Mouse (Mus musculus) adrenal gland (tissue): ENCODE measurements around the gene Guk1.
"Not testable (repeated sequence)": the region's sequence is repeated elsewhere in the genome, so short reads cannot be mapped to it uniquely, and the experiment has no call there.

Experiments
- intact Hi-C: fragments of 180-260 bp; cut with DNase I; formaldehyde crosslinking; loops from one replicate; pipeline ENCODE4 v1.15.1; 2025

Guk1 gene

DNA sequence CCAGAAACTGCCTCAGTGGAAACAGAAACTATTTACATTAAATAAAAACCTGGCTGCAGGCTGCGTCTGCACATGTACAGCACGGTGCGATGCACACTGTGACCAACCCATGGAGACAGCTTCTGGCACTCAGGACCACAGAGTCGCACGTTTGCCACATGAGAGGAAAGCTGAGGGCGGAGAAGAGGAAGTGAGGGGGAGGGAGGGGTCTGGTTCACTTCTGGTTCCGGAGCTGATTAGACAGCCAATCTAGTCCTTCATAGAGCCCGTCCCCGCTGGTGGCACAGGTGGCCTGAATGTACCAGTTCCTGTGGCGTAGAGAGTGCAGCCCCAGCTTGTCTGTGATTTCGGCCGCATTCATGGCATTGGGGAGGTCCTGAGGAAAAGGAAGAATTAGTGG lies 20.3 kb upstream of the Guk1 start:
- intact Hi-C loops, result not testable (repeated sequence)

DNA sequence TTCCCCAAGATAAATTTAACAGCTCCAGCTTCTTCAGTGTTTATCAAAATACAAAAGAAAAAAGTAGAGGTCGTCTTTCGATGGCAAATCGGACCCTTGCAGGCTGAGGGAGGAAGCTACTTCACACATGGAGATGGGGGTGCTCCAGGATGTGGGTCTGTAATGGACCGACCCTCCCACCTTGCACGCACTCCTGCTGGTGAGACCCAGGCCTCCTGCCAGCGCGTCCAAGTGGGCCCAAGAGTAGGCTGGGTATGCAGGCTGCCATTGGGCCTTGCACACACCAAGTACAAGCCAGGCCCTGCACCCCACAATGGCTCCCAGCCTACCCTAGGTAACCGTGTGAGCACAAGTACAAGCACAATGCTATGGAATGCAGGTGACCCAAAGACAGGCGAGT lies 19.5 kb upstream of the Guk1 start:
- intact Hi-C loops, result not testable (repeated sequence)

DNA sequence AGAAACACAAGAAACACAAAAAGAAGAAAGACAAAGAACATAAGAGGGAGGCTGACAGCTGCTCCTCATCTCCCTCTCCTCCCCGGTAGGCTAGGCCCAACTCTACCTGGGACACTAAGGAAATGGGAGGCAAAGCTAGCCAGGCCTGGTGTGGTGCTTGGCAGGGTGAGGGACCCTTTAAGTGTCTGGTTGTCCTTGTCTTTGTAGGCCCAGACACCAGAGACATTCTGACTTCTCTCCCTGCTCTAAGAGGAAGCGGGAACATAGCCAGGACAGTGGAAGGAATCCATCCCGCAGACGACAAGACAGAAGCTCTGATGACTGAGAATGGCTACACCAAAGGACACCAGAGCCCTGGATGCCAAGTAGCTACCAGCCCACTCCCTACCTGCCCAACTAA lies 18.0 kb upstream of the Guk1 start:
- intact Hi-C loops, result no loop called here

DNA sequence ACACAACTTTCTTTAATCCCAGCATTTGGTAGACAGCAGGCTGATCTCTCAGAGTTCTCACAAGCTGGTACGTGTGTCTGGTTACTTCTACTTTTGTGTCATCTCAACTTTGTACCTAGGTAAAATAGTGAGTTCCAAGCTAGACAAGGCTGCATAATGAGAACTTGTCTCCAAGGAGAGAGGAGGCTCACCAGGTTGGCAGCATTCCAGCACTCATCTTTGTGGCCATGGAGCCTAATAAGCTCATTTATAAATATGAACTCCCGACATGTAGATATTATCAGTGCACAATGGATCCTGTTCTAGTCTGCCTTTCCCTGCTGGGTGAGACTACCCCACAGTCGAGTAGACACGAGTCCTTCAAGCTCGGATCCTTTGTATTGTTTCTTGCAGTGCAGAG lies 17.6 kb upstream of the Guk1 start:
- intact Hi-C loops, result no loop called here

DNA sequence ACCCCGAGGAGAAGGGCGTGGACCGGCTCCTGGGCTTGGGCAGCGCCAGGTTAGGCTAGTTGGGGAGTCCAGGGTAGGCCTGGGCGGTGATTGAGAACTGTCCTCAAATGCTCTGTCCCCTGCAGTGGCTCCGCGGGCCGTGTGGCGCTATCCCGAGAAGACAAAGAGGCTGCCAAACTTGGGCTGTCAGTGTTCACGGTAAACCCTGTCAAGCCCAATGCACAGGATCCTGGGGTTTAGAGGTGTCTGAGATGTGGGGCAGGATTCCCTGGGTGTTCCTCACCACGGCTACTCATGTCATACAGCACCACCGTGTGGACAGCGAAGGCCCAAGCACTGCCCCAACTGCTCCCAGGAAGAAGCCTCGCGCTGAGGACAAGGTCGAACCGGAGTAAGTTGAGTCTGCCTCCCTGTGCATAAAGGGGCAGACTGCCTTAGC lies 17.0 kb upstream of the Guk1 start:
- intact Hi-C loops, result no loop called here

DNA sequence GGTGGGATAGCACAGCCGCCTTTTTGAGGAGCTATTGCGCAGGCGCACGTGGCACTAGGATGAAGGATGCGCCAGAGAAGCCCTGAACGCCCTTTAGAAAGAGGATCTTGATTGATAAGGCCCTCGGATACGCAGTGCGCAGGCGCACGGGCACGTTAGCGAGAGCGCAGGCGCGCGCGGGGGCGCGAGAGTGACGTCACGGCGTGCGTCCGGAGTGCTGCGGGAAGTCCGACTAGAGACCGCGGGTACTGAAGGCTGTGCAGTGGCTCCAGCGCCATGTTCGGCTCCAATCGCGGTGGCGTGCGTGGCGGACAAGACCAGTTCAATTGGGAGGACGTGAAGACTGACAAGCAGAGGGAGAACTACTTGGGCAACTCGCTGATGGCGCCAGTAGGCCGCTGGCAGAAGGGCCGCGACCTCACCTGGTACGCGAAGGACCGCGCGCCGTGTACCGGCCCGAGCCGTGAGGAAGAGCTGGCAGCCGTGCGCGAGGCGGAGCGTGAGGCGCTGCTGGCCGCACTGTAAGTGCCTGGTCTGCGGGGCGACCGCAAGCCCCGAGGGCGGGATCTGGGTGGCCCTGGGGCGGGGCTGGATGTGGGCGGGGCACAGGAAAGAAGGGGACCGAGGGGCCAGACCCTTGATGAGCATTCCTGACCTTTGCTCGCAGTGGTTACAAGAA lies 16.3 kb upstream of the Guk1 start, which contains the start of gene 2310033P09Rik:
Gene 2310033P09Rik (plus strand): TSS at position 169 of the 679 bp plus-strand sequence.
- intact Hi-C loops, result no loop called here

DNA sequence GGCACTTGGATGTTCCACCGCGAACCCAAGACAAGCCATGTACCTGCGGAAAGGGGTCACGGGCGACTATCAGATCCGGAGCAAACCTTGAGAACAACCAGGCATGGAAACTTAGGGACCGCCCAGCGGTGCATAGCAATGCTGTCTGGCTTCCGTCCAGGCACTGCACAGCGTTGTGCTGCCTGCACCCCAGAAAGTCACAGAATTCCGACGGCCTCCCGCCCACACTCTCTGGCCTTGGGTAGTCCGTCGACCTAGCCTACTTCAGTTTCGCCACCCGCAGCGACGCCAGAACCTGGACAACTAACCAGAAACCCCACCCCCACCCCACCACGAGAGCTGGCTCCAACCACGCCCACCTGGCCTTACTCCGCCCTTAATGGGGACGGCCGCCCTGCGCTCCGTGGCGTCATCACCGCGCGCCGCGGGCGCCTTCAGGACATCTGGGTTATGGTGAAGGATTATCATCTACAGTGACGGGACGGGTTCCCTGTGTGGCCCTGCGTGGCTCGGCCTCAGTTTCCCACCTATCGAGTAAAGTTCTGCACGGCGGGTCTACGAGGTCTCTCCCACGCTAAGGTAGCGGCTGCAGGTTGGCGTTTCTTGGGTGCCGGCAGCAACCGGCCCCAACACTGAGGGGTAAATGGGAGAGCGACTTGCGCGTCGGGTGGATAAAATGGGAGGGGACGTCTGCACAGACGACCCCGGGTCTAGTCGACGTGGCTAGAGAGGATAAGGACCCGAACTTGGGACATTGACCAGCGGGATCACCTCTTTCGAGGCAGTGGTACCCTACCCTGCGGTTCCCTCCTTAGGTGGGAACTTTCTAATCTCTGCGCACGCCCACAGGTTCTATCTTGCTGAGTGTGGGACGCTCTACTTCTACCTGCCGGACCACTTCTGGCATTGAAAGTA lies 10.3 kb upstream of the Guk1 start, which contains the start of gene Mrpl55:
Gene Mrpl55 (plus strand): TSS at position 406 of the 915 bp plus-strand sequence.
- intact Hi-C loops, result loop anchor here (1.0 kb wide), 1 partner anchor 11 kb away; no protein-coding TSS in a partner anchor

DNA sequence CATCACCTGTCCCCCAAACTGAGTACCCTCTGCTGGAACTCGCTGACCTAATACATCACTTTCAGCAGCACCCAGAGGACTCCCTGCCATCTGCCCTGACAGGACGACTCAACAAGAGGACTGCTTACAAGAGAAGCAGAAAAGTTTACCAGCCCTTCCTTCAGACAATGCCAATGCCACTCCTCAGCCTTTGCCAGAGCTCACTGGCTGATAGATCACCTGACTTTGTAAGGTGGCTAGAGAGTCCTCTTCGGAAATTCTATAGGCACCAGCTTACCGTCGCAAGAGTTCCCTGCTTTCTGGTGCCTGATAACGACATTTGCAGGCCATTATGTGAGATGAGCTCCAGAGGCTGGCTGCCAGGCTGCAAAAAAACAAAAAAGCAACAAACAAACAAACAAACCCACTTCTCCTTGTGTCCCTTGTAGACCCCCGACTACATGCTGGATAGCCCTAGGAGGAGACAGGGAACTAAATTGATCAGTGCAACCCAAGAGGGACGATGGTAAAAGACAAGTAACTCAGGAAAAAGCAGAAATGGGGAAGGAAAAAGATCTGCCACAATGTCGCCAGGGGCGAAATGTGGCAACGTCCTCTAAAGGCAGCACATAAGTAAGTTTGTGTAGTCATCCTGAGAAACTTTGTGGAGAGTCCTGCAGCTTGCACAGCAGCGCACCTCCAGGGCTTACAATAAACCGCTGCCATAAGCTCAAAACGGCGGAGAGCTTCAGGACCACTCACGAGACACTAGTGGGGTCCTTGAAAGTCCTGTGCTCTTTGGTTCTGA lies 9.4 kb upstream of the Guk1 start:
- intact Hi-C loops, result loop anchor here (1.0 kb wide), 1 partner anchor 10 kb away; no protein-coding TSS in a partner anchor

DNA sequence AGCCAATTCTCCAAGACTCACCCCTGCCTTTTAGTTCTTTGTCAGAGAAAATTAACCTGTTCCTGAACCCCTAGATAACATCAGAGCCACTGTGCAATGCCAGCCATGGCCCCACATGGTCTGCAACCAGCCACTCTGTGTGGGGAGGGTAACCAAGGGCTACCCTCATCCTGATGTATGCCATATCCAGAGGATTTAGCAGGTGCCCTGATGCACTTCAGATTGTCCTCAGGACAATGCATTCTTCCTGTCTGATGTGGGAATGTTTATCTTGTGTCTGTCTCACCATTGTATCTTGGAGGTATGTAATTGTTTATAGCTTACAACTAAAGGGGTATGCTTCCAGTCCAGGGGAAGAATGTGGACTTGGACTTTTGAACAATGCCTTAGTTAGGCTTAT lies 4.2 kb upstream of the Guk1 start:
- intact Hi-C loops, result no loop called here

DNA sequence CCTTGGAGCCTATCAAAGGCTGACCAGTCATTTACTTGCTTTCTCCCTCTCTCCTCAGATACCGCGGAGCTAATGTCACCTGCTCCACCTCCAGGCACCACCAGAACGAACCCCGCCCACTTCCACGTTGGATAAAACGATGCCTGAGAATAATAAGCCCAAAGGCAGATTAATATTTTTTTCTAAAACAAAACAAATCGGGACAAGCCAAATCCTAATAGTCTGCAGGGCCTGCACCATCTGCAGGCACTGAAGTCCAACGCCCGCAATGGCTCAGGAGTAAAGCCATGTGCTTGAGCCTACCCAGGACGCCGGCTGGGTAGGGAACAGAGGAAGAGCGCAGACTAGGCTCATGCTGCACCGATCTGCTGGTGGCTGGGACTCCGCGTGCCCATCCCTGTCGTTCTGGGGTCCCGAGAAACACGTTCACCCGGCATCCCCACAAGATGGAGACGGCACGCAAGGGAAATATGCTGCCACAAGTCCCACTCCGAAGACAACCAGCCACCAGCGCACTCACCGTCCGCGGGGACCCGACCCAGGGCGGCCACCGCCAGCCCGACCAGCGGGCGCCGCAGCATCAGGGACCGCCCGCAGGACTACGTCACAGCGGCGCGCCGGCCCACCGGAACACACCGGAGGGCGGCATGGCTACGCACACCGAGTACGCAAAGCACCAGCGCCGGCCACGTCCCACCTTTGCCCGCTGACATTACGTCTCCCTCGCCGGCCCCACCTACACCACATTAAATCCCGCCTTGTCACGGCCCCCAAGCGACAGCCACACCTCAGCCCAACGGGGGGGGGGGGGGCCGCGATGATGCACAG lies 567 bp downstream of the Guk1 start:
- intact Hi-C loops, result loop anchor here (1.0 kb wide), 1 partner anchor 11 kb away; the partner anchor contains the start of gene Mrpl55

DNA sequence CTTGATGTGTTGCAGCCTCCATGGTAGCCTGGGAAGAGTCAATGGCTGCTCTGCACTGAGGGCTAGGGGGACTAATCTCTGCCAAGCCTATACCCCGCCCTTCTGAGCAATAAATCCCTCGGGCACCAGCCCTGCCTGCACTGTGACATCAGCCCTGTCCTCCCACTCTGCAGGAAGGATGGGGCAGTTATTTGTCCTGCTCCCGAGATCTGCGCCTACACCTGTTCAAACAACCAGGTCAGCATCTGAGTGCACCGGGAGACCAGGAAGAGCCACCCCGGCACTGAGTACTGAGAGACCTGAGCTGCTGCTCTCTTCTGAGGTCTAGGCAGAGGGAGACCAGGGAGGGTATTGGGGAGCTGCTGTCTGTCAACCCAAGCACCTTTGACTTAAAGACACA lies 4.3 kb downstream of the Guk1 start:
- intact Hi-C loops, result no loop called here

DNA sequence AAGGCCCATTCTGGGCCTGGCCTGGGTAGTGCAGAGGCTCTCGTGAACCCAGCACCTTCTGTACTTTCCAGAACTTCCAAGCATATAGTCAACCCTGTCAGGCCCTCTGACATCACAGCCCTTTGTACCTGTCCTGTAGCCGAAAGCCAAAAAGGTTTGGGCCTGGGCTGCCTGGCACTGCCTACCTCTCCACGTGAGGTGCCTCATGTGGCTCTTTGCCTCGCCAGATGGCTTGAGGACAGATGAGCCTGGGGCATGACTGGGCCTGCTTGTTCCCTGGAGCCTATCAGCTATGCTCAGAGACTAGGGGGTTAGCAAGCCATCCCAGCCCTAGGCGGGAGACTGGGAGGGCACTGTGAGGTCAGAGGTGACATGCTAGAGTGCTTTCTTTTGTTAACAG lies 6.5 kb downstream of the Guk1 start:
- intact Hi-C loops, result no loop called here

DNA sequence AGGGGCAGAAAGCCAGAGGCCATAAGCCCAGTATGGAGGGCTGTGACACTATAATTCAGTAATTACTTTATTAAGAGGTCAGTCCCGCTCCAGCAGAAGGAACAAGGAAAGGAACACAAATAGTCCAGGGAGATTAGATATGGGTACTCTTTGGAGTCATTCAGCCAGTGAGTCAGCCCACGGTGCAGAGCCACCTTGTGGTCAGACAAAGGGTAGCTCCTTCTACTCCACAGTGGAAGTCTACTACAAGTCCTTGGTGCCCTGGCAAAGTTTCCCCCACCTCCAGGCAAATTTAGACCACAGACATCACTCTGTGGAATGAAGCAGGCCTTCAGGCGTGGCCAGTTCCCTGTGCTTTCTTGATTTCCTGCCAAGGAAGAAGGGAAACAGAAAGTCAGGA lies 8.2 kb downstream of the Guk1 start:
- intact Hi-C loops, result loop anchor here (5.0 kb wide), 1 partner anchor 87 kb away; no protein-coding TSS in a partner anchor

DNA sequence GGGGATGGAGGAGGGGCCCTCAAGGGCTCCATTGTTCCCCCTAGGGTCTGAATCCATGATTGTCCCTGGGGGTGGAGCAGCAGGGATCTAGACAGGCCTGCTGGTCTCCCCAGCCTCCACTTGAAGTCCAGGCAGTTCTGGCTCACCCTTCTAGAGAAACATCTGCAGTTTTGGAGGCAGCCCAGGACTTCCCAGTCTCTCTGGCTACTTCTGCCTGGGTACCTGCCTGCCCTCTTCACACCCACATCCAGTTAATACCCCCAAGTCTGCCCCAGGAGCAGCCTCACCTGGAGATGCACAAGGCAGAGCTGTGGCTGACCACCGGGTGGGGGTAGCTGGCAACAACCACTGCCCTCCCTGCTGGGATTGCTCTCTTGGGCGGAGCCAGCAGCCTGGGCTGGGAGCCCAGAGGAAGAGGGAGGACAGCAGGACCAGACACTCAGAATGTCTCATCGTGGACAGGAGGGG lies 9.1 kb downstream of the Guk1 start, which contains the start of gene Gjc2:
Gene Gjc2 (minus strand): TSS at position 350 of the 468 bp plus-strand sequence.
- intact Hi-C loops, result loop anchor here (5.0 kb wide), 1 partner anchor 86 kb away; no protein-coding TSS in a partner anchor

DNA sequence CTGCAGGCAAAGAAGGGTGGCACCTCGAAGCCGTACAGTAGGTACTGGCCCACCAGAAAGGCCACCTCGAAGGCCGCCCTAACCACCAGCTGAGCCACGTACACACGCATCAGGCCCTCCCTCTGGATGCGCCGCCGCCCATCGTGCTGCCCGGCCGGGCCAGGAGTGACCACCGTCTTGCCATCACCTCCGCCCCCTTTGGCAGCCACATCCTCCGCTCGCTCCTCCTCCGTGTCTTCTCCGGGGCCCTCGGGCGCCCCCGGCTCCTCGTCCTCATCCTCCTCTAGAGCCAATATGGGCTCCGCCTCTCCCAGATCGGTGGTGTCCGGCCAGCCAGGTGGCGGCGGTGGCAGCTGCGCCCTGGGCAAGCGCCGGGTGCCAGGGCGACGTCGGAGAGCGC lies 15.1 kb downstream of the Guk1 start:
- intact Hi-C loops, result no loop called here

DNA sequence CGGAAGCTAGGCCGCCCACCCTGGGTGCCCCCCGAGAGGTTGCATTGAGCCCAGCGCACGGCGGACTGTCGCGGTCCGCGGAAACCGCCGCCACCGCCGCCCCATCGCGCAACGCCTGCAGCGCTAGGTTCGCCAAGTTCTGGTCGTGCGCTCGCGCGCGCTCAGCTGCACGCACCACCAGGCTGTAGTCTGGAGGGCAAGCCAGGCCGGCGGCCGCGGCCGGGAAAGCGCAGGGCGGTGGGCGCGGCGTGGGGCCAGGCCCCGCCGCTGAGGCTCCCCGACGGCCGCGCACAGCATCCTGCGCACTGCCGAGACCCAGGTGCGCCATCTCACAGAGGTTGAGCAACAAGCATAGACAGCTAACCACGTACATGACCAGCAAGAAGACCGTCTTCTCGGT lies 15.5 kb downstream of the Guk1 start:
- intact Hi-C loops, result no loop called here

DNA sequence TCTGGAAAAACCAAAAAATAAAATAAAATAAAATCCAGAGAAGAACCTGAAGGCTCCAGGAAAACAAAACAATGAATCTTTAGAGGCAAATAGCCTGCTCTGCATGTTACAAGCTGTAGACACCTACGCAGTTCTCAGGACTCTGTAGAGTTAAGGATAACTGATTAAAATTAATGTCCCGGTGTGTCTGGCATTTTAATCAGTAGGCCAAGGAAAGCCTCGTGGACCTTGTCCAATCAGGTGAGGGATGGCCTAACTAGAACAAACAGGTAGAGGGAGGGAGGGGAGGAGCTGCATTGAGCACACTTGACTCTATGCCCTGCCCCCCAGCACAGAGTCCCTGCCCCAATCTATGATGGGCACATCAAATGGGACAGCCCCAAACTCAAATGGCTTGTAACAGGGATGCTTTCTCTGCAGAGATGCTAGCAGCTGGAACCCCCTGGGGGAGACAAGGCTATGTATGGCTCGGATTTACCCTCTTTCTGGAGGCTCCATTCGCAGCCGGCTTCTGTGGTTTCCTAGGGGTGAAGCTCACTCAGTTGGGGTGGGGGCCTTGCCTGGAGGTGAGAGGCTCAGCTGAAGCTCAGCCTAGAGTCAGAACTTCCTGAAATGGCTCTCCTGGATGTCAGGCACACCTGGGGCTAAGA lies 17.7 kb downstream of the Guk1 start:
- intact Hi-C loops, result no loop called here

DNA sequence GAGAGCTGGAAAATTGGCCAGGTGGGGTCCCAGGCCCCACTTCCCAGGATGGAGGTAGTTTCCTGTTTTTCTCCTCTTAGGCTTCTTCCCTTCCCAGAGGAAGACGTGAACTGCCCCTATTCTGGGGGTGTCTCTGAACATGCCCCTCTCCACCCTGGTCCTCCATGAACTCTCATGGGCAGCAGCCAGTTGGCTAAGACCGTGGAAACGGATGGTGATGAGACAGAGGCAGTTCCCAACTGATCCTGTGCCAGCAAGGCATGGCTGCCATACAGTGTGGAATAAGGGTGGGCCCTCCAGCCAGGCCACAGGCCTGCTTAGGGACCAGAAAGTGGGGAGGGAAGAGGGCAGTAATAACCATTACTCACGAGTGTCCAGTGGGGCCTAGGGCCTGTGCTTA lies 21.5 kb downstream of the Guk1 start:
- intact Hi-C loops, result no loop called here

DNA sequence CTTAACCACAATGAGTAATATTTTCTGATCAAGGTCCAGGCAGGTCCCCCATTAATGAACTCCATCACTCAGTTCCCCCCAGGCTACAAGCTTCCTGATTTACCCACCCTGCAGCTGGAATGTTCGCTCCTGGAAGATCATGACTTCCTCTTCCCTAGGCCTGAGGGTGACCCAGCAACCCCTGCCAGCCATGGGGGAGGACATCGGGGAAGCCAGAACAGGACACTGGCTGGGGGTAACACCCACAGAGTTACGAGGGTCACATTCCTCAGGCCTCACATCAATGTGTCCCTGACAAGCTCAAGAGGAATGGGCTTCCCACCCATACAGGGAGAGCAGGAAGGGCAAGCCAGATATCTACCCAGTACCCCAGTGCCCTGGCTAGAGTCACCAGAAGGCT lies 22.2 kb downstream of the Guk1 start:
- intact Hi-C loops, result no loop called here
